Mouse (Mus musculus) myocyte (in vitro differentiated cells): ENCODE data around the gene Wwox.

Source experiments
- POLR2A ChIP-seq: IDR thresholded peaks from one replicate; pipeline ENCODE4 v1.6.1; 2011; ENCODE audit warnings: low read depth, mild to moderate bottlenecking, control low read depth, moderate library complexity; ENCODE audit not compliant: insufficient read length
- REST ChIP-seq: IDR thresholded peaks from one replicate; pipeline ENCODE4 v1.6.1; 2011; ENCODE audit warnings: mild to moderate bottlenecking, control low read depth, moderate library complexity; ENCODE audit not compliant: insufficient read depth, insufficient read length

DNA sequence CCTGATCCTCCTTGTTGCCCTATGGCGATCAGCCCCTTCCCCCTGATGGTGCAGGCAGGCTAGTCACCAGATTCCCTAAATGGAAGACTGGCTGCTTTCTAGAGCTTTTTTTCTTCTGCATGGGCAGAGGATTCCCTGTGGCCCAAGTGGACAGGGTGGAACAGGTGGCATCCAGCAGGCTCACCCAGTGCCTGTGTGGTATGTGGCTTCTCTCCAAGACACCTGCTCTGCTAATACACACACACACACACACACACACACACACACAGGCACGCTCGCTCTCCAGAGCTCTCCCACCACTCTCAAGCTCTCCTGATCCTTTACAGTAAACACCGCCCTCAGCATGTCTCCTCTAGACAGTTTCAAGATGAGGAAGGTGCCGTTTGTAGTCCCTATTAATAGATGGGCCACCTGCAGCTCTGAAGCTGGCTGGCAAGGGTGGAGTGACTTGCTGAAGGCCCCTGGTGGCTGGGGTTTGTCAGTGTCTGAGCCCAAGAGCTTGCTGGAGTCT is 442.5 kb downstream of the Wwox start:
- TF ChIP-seq REST, result no peak
- TF ChIP-seq POLR2A, result no peak
